Mouse (Mus musculus): ENCODE results near the gene Trp53tg5. TPM values are rescaled to one million over a fixed set of nuclear protein-coding genes. Genes with fewer than 3 reads are reported as not detected.
A peak's percentile ranks its signal among the peaks of the same experiment; 100 is the strongest.

Trp53tg5 gene
- polyA plus RNA-seq, 1 experiment from 2014 or later: not detected

GRCm38 (mm10) chr2:164510621-164511190 is 37.2 kb upstream of the Trp53tg5 start:
- Histone ChIP-seq H3K27ac (replicated peaks) (no peak overlapping the region), H3K4me1 (peaks cover 7% of the 10 kb centered on the region; the same call in 1 of the 2 replicates), H3K9me3 (replicated peaks) (no peaks in the 10 kb centered on the region), H3K4me3 (no peak overlapping the region), H3K27me3 (ENCODE audit: low read depth, poor library complexity, severe bottlenecking) (no peaks in the 10 kb centered on the region), H3K36me3 (peaks cover 22% of the 10 kb centered on the region)
- WGBS: 61% methylated on average over 5 of the region's 5 CpGs
- DNase-seq (ENCODE audit: low spot score): no peak

GRCm38 (mm10) chr2:164507811-164508210 is 34.3 kb upstream of the Trp53tg5 start:
- Histone ChIP-seq H3K9me3 (replicated peaks) (peaks cover 12% of the 10 kb centered on the region), H3K27ac (replicated peaks) (no peak overlapping the region), H3K27me3 (ENCODE audit: low read depth, poor library complexity, severe bottlenecking) (no peaks in the 10 kb centered on the region), H3K4me1 (peaks cover 7% of the 10 kb centered on the region; the same call in 1 of the 2 replicates), H3K36me3 (peaks cover 51% of the 10 kb centered on the region), H3K4me3 (no peak overlapping the region)
- no peak for DNase-seq (ENCODE audit: low spot score)
- WGBS: 83% methylated on average over 19 of the region's 19 CpGs

GRCm38 (mm10) chr2:164505619-164506347 is 32.3 kb upstream of the Trp53tg5 start:
- H3K9me3 ChIP-seq (replicated peaks): peaks cover 12% of the 10 kb centered on the region
- H3K27me3 ChIP-seq (ENCODE audit: low read depth, poor library complexity, severe bottlenecking): no peaks in the 10 kb centered on the region
- no peak for DNase-seq (ENCODE audit: low spot score)
- peaks cover 71% of the 10 kb centered on the region for H3K36me3 ChIP-seq
- no peak overlapping the region for H3K27ac ChIP-seq (replicated peaks)
- WGBS: 94% methylated on average over 4 of the region's 4 CpGs
- H3K4me3 ChIP-seq: no peak overlapping the region
- H3K4me1 ChIP-seq: no peaks in the 10 kb centered on the region

DNA sequence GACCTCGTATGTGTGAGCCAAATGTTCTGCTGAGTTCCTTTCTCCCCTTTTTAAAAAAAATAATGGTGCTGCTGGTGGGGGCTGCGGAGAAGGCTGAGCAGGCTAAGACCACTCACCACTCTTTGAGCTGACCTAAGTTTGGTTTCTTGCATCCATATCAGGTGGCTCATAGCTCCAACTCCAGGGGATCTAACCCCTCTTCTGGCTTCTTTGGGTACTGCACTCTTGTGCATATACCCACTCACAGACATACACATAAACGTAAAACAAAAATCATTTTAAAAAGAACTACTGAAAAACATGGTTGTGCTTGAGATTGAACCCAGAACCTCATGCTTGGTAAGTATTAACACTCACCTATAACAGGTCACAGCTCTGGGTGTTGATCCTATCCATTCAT is 31.4 kb upstream of the Trp53tg5 start:
- 96% methylated on average over 3 of the region's 3 CpGs for WGBS
- H3K9me3 ChIP-seq (replicated peaks): peaks cover 12% of the 10 kb centered on the region
- H3K36me3 ChIP-seq: peaks cover 80% of the 10 kb centered on the region
- no peak overlapping the region for H3K4me3 ChIP-seq
- no peak for DNase-seq (ENCODE audit: low spot score)
- no peaks in the 10 kb centered on the region for H3K4me1 ChIP-seq
- no peaks in the 10 kb centered on the region for H3K27me3 ChIP-seq (ENCODE audit: low read depth, poor library complexity, severe bottlenecking)
- H3K27ac ChIP-seq (replicated peaks): no peak overlapping the region

DNA sequence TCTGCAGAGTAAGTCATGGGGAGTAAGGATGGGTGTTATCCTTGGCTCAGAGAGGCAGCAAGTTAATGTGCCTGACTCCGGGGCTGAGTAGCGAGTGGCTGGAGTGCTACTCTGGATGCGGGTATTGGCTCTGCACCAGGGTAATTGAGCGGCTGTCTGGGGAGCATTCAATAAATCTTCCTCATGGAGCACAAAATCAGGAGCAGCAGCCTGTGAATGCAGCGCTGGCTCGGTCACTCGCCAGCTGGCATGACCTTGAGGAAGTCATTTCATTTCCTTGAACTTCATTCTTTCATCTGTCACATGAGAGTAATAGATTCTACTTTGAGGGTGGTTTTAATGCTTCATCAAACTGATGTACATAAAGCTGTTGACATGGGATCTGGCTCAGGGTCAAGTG is 27.0 kb upstream of the Trp53tg5 start:
- Histone ChIP-seq H3K4me1 (peaks cover 17% of the 10 kb centered on the region), H3K4me3 (no peak overlapping the region), H3K9me3 (replicated peaks) (peaks cover 12% of the 10 kb centered on the region), H3K27me3 (ENCODE audit: low read depth, poor library complexity, severe bottlenecking) (no peaks in the 10 kb centered on the region), H3K27ac (replicated peaks) (no peak overlapping the region), H3K36me3 (peaks cover 64% of the 10 kb centered on the region)
- whole genome bisulfite sequencing: 94% methylated on average over 7 of the region's 7 CpGs
- DNase-seq (ENCODE audit: low spot score): no peak

DNA sequence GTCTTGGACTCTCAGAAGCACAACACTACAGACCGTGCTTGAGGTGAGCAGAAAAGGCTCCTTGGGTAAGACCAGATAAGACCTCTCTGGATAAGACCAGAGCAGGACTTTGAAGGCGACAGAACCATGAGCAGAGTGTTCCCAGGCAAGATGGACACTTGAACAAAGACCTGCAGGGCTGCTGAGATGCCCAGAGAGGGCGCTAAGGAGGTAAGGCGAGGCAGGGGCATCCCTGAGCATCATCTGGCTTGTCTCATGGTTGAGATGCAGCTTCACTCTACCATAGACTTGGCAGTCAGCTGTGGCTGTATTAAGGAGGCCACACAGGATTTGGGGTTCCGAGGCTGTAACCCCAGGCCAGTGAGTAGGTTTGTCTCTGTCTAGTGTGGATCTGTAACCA is 25.8 kb upstream of the Trp53tg5 start:
- WGBS: 73% methylated on average over 5 of the region's 5 CpGs
- no peak overlapping the region for H3K4me3 ChIP-seq
- no peak for DNase-seq (ENCODE audit: low spot score)
- H3K9me3 ChIP-seq (replicated peaks): peaks cover 5% of the 10 kb centered on the region; the same call in 1 of the 2 replicates
- H3K4me1 ChIP-seq: peaks cover 17% of the 10 kb centered on the region
- H3K27ac ChIP-seq (replicated peaks): no peak overlapping the region
- peaks cover 52% of the 10 kb centered on the region for H3K36me3 ChIP-seq
- H3K27me3 ChIP-seq (ENCODE audit: low read depth, poor library complexity, severe bottlenecking): no peaks in the 10 kb centered on the region

DNA sequence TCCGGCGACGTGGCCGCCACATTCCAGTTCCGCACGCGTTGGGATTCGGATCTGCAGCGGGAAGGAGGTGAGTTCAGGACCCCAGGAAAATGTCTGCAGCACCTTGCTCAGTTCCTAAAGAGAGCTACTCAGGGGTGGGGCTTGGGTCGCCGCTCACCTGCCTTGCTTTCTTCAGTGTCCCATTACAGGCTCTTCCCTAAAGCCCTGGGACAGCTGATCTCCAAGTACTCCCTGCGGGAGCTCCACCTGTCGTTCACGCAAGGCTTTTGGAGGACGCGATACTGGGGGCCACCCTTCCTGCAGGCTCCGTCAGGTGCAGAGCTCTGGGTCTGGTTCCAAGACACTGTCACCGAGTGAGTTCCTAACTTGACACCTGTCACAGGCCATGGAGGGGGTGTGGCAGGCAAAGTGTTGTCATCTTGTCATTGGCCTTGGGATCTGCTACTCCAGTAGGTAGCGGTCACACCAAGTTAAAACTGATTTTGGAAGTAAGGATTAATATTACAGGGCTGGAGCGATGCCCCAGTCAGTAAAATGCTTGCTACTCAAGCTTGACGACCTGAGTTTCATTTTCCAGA is 24.3 kb upstream of the Trp53tg5 start:
- WGBS: 5% methylated on average over 21 of the region's 21 CpGs
- H3K27ac ChIP-seq (replicated peaks): peak overlapping the region; percentile 86
- DNase-seq (ENCODE audit: low spot score): no peak
- H3K4me3 ChIP-seq: peak overlapping the region; percentile 92
- H3K4me1 ChIP-seq: peaks cover 17% of the 10 kb centered on the region
- H3K27me3 ChIP-seq (ENCODE audit: low read depth, poor library complexity, severe bottlenecking): no peaks in the 10 kb centered on the region
- peaks cover 37% of the 10 kb centered on the region for H3K36me3 ChIP-seq
- no peaks in the 10 kb centered on the region for H3K9me3 ChIP-seq (replicated peaks)

DNA sequence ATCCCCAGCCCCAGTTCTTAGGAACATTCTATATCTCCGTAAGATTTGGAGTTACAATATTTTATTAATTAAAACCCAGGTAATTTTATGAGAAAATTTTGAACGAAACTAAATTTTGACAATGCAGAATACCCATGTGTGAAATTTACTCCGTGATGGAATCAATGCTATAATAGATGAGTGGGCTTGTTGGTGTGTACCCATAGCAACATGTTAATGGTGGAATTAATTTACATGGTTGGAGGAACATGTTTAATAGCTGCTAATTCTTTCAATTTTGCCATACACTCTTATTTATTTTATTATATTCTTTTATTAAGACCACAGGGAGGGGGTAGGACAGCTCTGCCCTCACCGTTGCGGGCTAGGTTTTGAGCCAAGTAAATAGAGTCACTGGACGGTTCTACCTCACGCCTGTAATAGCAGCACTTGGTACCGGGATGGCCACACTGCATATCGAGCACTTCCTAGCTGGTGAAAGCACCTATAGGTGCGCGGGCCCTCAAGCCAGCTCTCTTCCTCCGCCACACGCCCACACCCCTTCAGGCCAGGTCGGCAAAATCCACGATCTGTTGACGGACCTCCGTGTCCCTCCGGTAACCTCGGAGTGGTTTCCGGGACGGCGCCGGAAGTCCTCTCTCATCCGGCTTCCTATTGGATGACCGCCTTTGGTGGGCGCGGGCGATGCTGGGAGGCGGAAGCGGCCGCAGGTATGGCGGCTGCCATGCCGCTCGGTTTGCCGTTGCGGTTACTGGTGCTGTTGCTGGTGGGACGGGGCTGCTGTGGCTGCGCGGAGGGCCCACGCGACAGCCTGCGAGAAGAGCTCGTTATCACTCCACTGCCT is 23.5 kb upstream of the Trp53tg5 start, which contains the start of gene Pigt:
Gene Pigt, plus strand, starts transcription at position 674 of the 844 bp plus-strand sequence.
- 4% methylated on average over 43 of the region's 43 CpGs for WGBS
- Histone ChIP-seq H3K9me3 (replicated peaks) (no peaks in the 10 kb centered on the region), H3K27ac (replicated peaks) (peak within 1 kb of the TSS; percentile 86)

GRCm38 (mm10) chr2:164496331-164496730 is 22.8 kb upstream of the Trp53tg5 start:
- Histone ChIP-seq H3K4me3 (peak overlapping the region; percentile 92), H3K27me3 (ENCODE audit: low read depth, poor library complexity, severe bottlenecking) (no peaks in the 10 kb centered on the region), H3K4me1 (peaks cover 17% of the 10 kb centered on the region), H3K36me3 (peaks cover 22% of the 10 kb centered on the region), H3K9me3 (replicated peaks) (no peaks in the 10 kb centered on the region), H3K27ac (replicated peaks) (no peak overlapping the region)
- 54% methylated on average over 1 of the region's 1 CpGs for WGBS
- DNase-seq (ENCODE audit: low spot score): no peak

More for the DNA sequence above, 23.5 kb upstream of the Trp53tg5 start, which contains the start of gene Pigt:
- peak; percentile 88 for DNase-seq (ENCODE audit: low spot score)
- H3K4me1 ChIP-seq: peaks cover 17% of the 10 kb centered on the region
- H3K27me3 ChIP-seq (ENCODE audit: low read depth, poor library complexity, severe bottlenecking): no peaks in the 10 kb centered on the region
- H3K4me3 ChIP-seq: peak within 1 kb of the TSS; percentile 92
- H3K36me3 ChIP-seq: peaks cover 30% of the 10 kb centered on the region

DNA sequence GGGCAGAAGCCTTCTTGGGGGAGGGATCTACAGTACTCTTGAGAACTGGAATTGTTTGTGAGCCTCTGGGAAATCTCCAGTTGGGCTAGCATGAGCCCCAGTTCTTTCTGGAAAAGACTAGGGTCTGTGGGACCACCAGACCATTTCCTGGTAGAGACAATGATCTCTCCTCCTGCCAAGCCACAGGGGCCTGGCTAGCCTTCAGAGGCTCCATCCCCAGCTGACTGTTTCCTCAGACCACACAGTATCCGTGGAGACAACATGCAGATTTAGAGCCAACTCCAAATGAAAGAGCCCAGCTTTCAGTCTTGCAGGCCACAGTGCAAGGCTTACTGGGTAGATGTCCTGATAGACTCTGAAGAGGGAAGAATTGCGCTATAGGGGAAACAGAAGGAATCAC is 20.6 kb upstream of the Trp53tg5 start:
- 0 out of 2 replicates have a peak, but pooled peaks cover 9% of the 10 kb centered on the region for H3K27me3 ChIP-seq (ENCODE audit: low read depth, poor library complexity, severe bottlenecking)
- 47% methylated on average over 2 of the region's 2 CpGs for WGBS
- H3K36me3 ChIP-seq: peaks cover 8% of the 10 kb centered on the region
- no peak overlapping the region for H3K27ac ChIP-seq (replicated peaks)
- H3K4me3 ChIP-seq: no peak overlapping the region
- H3K4me1 ChIP-seq: peaks cover 17% of the 10 kb centered on the region
- no peak for DNase-seq (ENCODE audit: low spot score)
- H3K9me3 ChIP-seq (replicated peaks): no peaks in the 10 kb centered on the region

- peak overlapping the region; percentile 0; the same call in 1 of the 2 replicates for H3K4me3 ChIP-seq
- 70% methylated on average over 9 of the region's 9 CpGs for WGBS
- no peak for DNase-seq (ENCODE audit: low spot score)
- H3K36me3 ChIP-seq: peaks cover 8% of the 10 kb centered on the region
- H3K27me3 ChIP-seq (ENCODE audit: low read depth, poor library complexity, severe bottlenecking): peaks cover 63% of the 10 kb centered on the region
- H3K9me3 ChIP-seq (replicated peaks): no peaks in the 10 kb centered on the region
- H3K27ac ChIP-seq (replicated peaks): no peak overlapping the region
- H3K4me1 ChIP-seq: peaks cover 19% of the 10 kb centered on the region
Observed at GRCm38 (mm10) chr2:164487812-164488211, 14.3 kb upstream of the Trp53tg5 start.

GRCm38 (mm10) chr2:164487115-164487527 is 13.6 kb upstream of the Trp53tg5 start:
- Histone ChIP-seq H3K27ac (replicated peaks) (peak overlapping the region; percentile 76), H3K4me1 (peaks cover 19% of the 10 kb centered on the region), H3K9me3 (replicated peaks) (no peaks in the 10 kb centered on the region), H3K27me3 (ENCODE audit: low read depth, poor library complexity, severe bottlenecking) (peaks cover 63% of the 10 kb centered on the region), H3K36me3 (peaks cover 8% of the 10 kb centered on the region), H3K4me3 (peak overlapping the region; percentile 75)
- DNase-seq (ENCODE audit: low spot score): no peak
- WGBS: 12% methylated on average over 11 of the region's 11 CpGs

All from midbrain, embryonic 10.5 days (tissue).